Mouse (Mus musculus): ENCODE results near the gene Muc3a.

The Muc3a gene

DNA sequence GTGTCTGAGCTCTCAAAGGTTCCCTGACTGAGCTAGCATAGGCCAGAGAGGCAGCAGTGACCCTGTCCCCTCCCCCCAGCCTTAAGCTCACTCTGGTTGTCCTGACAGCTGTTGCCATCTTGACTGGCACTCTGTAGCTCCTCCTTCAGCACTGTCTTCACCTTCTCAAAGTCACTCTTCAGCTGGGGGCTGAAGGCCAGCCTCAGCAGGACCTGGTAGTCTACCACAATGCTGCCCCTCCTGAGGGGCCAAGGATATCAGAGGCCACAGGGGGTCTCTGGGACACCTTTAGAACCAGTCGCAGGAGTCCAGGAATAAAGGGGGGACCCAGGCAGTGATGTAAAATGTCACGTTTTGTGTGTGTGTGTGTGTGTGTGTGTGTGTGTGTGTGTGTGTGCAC, at the start of gene Muc3a:
Gene Muc3a, minus strand, starts transcription at position 101 of the 400 bp plus-strand sequence.
- DNase-seq (ENCODE audit: low read depth, low spot score): no peak

DNA sequence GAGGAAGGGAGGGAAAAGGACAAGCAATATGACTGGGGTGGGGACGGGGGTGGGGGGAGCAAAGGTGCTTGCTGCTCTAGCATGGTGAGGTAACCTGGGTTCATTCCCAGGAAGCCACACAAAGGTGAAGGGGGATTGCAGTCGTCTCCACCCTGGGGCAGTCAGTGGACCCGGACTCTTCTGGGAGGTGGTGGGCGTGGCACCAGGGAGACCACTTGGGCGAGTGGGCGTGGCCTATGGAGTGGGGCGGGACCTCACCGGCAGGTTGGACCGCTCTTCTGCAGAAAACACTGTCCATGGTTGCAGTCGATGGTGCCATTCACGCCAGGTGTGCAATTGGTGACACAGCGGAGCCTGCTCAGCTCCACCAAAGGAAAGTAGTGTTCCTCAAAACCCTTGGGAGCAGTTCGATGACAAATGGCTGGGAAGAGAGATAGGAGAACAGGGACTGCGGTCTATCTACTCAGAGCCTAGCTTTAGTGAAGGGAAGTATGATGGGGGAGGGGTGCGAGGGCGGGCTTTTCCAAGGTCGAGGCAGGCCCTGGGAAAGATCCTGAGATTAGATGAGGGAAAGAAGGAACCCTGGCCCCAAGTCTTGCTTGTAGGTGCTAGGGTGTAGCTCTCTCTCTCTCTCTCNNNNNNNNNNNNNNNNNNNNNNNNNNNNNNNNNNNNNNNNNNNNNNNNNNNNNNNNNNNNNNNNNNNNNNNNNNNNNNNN, 917 bp downstream of the Muc3a start:
- peak; percentile 62 for DNase-seq (ENCODE audit: low read depth, low spot score)

GRCm38 (mm10) chr5:137210689-137211088, 1.5 kb downstream of the Muc3a start:
- DNase-seq (ENCODE audit: low read depth, low spot score): peak; percentile 24

DNA sequence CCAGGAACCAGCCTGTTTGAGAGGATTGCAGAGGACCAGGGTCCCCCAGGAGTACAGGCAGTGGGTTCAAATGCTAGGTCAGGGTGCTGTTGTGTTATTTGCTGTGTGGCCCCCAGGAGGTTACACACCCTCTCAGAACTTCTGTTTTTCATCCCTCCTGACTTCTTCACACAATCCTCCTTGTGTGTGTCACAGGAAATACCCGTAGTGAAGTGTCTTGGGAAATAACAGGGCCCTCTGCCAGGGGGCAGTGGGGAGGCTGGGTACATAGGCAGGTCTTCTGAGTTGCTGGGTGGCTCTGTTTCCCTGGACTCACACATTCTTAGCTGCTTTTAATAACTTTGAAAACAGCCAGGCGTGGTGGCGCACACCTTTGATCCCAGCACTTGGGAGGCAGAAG, 6.9 kb downstream of the Muc3a start:
- no peak for DNase-seq (ENCODE audit: low read depth, low spot score)

DNA sequence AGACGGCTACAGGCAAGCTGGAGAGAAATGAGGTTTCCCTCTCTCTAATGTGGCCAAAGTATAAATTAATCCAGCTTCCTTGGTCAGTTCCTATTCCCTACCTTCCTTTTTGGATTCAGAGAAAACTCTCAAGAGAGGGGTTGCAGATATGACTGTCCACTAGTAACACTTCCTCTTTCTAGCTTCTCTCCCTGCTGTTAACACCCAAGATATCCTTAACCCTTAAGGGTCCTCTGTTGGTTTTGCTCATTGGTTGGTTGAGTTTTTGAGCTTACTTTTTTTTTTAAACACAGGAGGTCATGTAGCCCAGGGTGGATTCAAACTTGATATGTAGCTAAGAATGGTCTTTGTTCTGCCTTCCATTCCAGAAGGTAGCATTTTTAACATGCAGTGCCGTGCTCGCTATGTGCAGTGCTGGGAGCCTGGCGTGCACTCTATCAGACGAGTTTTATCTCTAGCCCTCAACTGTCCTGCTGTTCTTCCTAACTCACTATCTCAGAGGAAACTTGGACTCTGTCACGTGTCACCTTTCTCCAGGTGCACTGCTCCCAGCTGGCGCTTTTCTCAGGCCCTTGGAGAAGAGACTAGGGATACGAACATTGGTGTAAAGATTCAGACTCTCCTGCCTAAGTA, 17.6 kb downstream of the Muc3a start:
- no peak for DNase-seq (ENCODE audit: low read depth, low spot score)

DNA sequence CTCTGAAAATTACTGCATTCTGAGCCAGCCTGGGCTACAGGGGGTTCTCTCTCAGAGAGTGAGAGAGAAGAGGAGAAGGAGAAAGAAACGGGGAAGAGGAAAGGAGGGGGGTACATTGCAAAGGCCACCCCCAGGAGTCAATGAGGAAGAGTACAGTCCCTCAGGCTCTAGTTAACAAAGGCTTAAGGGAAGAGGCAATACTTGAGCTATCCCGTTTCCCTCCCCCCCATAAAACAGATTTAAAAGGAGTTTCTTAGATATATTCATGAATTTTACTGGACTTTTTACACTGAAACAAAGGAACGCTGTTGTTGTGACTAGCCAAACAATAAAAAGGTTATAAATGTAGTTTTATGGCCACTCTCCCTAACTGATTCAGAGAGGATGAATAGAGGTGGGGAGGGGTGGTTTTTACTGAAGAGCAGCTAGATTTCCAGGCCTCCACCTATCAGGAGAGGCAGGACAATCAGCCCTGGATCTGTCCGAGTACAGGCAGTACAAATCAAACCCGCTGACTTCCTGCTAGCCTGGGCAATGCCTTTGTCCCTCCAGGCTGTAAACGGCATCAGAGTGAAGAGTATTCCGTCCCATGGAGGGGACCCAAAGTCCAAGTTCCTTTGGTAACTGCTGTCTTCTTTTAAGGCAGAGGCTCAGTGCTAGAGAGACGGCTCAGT, 18.8 kb downstream of the Muc3a start:
- DNase-seq (ENCODE audit: low read depth, low spot score): no peak

GRCm38 (mm10) chr5:137189326-137189725, 22.9 kb downstream of the Muc3a start:
- no peak for DNase-seq (ENCODE audit: low read depth, low spot score)

- DNase-seq (ENCODE audit: low read depth, low spot score): no peak
These were observed 26.8 kb downstream of the Muc3a start for GRCm38 (mm10) chr5:137185362-137185761.

GRCm38 (mm10) chr5:137179646-137180374, 32.4 kb downstream of the Muc3a start:
- DNase-seq (ENCODE audit: low read depth, low spot score): no peak

- no peak for DNase-seq (ENCODE audit: low read depth, low spot score)
These were observed 38.2 kb downstream of the Muc3a start for GRCm38 (mm10) chr5:137173967-137174366.

- peak; percentile 38 for DNase-seq (ENCODE audit: low read depth, low spot score)
These were observed 39.6 kb downstream of the Muc3a start for GRCm38 (mm10) chr5:137172591-137172990.

DNA sequence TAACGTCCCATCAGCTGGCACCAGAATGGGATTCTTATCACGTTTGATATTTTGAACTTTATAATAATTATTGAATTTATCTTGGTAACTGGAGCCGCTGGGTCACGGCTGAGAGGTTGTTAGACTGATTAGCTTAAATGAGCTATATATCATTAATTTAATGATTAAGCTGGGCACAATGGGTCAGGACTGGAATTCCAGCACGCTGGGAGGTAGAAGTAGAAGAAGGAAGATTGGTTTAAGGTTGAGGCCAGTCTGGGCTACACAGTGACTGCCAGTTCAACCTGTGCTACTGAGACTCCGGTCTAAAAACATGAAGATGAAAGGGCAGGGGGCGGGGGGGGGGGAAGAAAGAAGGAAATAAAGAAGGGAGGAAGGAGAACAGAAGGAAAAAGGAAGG, 40.7 kb downstream of the Muc3a start:
- DNase-seq (ENCODE audit: low read depth, low spot score): no peak

GRCm38 (mm10) chr5:137170836-137171380, 41.3 kb downstream of the Muc3a start:
- no peak for DNase-seq (ENCODE audit: low read depth, low spot score)

- no peak for DNase-seq (ENCODE audit: low read depth, low spot score)
These were observed 44.6 kb downstream of the Muc3a start for GRCm38 (mm10) chr5:137167539-137167938.

GRCm38 (mm10) chr5:137166012-137166411, 46.2 kb downstream of the Muc3a start:
- DNase-seq (ENCODE audit: low read depth, low spot score): no peak

- DNase-seq (ENCODE audit: low read depth, low spot score): no peak
These were observed 50.3 kb downstream of the Muc3a start for GRCm38 (mm10) chr5:137161853-137162252.

DNA sequence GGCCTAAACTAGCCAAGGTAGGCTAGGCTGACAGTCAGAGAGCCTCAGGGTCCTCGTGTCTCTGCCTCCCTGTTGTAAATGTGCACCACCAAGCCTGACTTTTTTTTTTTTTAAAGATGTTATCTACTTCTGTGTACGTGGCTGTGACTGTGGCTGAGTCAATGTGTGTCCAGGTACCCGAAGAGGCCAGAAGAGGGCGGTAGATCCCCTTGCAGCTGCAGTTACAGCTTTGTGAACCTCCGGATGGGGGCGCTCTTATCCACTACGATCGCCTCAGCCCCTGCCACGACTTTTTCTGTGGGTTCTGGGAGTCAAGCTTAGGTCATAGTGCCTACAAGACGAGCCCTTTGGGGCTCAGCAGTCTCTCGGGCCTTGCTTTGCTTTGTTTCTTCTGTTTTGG, 52.7 kb downstream of the Muc3a start:
- peak; percentile 76 for DNase-seq (ENCODE audit: low read depth, low spot score)

All from ES-CJ7 (cell line).